Mouse (Mus musculus): ENCODE results near the gene Rasgrf1. TPM values are rescaled to one million over a fixed set of nuclear protein-coding genes. Genes with fewer than 3 reads are reported as not detected.

Rasgrf1 gene
- polyA plus RNA-seq, 1 experiment: 0.03 TPM

DNA sequence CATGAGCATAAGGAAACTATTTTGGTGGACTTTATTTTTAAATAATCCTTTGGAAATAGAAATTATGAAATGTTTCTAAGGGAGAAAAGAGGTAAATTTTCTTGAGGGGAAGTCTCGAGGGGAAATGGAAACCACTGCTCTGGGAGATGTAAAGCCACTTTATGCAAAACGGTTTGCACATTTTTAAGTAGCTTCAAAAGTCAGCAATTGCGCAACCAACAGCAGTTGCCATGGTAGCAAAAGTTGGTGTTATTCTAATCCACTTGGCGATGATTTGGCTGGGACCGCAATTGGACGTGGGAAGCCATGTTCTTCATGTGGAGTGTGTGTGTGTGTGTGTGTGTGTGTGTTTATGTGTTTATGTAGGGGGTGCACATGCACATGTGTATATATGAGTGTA lies 37.6 kb upstream of the Rasgrf1 start:
- TF ChIP-seq POLR2A (IDR thresholded peaks at IDR 0.05; ENCODE audit: low read depth, low read length) (no peak), CTCF (conservative IDR thresholded peaks at IDR 0.05; ENCODE audit: insufficient read depth, insufficient read length, low read depth, low read length) (no peak)
- Histone ChIP-seq H3K27ac (ENCODE audit: insufficient read depth, low read depth, low read length) (no peak overlapping the region), H3K4me1 (ENCODE audit: control insufficient read depth, insufficient read depth, low read length) (no peaks in the 10 kb centered on the region), H3K4me3 (ENCODE audit: insufficient read depth, low read depth, low read length) (no peak overlapping the region), H3K36me3 (ENCODE audit: control insufficient read depth, insufficient read depth, low read length) (no peaks in the 10 kb centered on the region), H3K27me3 (replicated peaks; ENCODE audit: control insufficient read depth, insufficient read depth, low read length) (no peaks in the 10 kb centered on the region)
- 63% methylated on average over 6 of the region's 6 CpGs for WGBS
- no peak for DNase-seq

DNA sequence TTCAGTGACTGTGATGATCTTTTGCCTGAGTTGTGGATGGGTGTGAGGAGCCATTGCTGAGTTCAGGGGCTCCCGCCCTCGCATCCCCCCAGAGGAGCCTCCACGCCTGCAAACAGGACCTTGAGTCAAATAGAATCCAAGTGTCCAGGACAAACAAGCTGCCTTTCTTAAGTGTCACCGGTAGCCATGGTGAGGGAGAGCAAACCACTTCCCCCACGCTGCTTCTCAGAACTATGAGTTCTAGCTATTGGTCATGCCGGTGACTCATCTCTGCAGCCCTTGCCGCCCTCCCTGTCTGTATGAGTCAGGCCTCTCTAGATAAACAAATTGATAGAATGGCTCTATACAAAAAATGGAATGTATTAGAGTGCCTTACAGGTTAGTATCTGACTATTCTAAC lies 35.3 kb upstream of the Rasgrf1 start:
- Histone ChIP-seq H3K4me3 (ENCODE audit: insufficient read depth, low read depth, low read length) (no peak overlapping the region), H3K27ac (ENCODE audit: insufficient read depth, low read depth, low read length) (no peak overlapping the region), H3K4me1 (ENCODE audit: control insufficient read depth, insufficient read depth, low read length) (no peaks in the 10 kb centered on the region), H3K36me3 (ENCODE audit: control insufficient read depth, insufficient read depth, low read length) (no peaks in the 10 kb centered on the region), H3K27me3 (replicated peaks; ENCODE audit: control insufficient read depth, insufficient read depth, low read length) (no peaks in the 10 kb centered on the region)
- TF ChIP-seq CTCF (conservative IDR thresholded peaks at IDR 0.05; ENCODE audit: insufficient read depth, insufficient read length, low read depth, low read length): no peak
- no peak for TF ChIP-seq POLR2A (IDR thresholded peaks at IDR 0.05; ENCODE audit: low read depth, low read length)
- WGBS: 47% methylated on average over 7 of the region's 7 CpGs
- no peak for DNase-seq

DNA sequence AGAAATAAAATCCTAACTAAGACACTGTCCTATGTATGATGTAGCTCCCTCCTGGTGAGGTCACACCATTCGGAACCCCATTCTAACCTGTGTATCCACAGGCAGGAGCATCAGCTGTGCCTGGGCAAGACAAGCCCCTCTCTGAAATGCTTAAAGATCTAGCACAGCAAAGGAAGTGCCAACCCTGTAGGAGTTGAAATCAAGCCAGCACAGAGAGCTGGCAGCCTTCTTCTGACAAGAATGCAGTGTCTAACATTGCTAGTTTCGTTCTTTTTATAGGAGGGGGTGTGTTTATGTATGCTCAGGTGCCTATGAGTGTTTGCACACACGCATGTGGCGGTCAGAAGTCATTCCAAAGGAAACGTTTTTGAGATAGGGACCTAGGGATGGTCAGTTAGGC lies 34.2 kb upstream of the Rasgrf1 start:
- no peak overlapping the region for H3K27ac ChIP-seq (ENCODE audit: insufficient read depth, low read depth, low read length)
- H3K27me3 ChIP-seq (replicated peaks; ENCODE audit: control insufficient read depth, insufficient read depth, low read length): no peaks in the 10 kb centered on the region; the same call in 1 of the 2 replicates
- H3K36me3 ChIP-seq (ENCODE audit: control insufficient read depth, insufficient read depth, low read length): no peaks in the 10 kb centered on the region
- 54% methylated on average over 5 of the region's 5 CpGs for WGBS
- H3K4me1 ChIP-seq (ENCODE audit: control insufficient read depth, insufficient read depth, low read length): no peaks in the 10 kb centered on the region
- DNase-seq: no peak
- no peak overlapping the region for H3K4me3 ChIP-seq (ENCODE audit: insufficient read depth, low read depth, low read length)
- TF ChIP-seq CTCF (conservative IDR thresholded peaks at IDR 0.05; ENCODE audit: insufficient read depth, insufficient read length, low read depth, low read length) (no peak), POLR2A (IDR thresholded peaks at IDR 0.05; ENCODE audit: low read depth, low read length) (no peak)

DNA sequence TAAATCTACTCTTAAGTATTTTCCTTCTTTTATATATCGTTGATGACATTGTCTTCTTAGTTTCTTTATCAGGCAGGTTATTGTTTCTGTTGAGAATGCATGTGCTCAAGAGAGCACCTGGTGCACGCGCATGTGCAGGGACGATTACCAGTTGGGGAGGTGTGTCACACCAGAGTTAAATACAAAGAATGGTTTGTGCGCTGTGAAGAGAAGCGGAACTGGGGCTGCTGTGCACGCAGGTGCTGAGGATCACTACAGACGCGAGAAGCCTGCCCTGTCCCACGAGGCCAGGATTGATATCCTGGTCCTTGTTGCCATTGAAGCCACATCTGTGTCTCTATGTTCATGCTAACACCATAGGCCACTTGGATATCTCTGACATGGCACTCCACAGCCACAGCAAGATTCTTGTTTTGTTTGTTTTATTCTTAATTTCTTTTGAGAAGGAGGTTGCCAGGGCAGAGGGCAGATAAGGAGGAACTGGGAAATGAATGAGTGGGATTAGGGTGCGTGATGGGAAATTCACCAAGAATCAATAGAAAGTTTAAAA lies 31.2 kb upstream of the Rasgrf1 start:
- DNase-seq: no peak
- Histone ChIP-seq H3K4me1 (ENCODE audit: control insufficient read depth, insufficient read depth, low read length) (no peaks in the 10 kb centered on the region), H3K36me3 (ENCODE audit: control insufficient read depth, insufficient read depth, low read length) (no peaks in the 10 kb centered on the region), H3K27me3 (replicated peaks; ENCODE audit: control insufficient read depth, insufficient read depth, low read length) (no peaks in the 10 kb centered on the region; the same call in 1 of the 2 replicates), H3K4me3 (ENCODE audit: insufficient read depth, low read depth, low read length) (no peak overlapping the region), H3K27ac (ENCODE audit: insufficient read depth, low read depth, low read length) (no peak overlapping the region)
- 50% methylated on average over 11 of the region's 11 CpGs for WGBS
- no peak for TF ChIP-seq CTCF (conservative IDR thresholded peaks at IDR 0.05; ENCODE audit: insufficient read depth, insufficient read length, low read depth, low read length)
- TF ChIP-seq POLR2A (IDR thresholded peaks at IDR 0.05; ENCODE audit: low read depth, low read length): no peak

DNA sequence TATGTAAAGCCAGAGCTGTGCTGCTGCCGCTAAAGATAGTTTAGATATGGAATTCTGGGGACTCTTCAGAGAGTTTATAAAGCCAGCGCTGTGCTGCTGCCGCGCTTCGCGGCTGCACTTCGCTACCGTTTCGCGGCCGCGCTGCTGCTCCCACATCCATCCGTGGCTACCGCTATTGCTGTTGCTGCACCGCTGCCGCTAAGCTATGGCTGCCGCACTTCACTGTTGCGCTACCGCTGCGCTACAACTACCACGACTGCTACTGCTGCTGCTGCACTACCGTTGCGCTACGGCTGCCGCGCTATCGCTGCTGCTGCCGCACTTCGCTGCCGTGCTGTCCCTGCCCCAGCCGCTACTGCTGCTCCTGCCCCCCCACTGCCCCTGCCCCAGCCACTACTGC lies 30.1 kb upstream of the Rasgrf1 start:
- DNase-seq: no peak

DNA sequence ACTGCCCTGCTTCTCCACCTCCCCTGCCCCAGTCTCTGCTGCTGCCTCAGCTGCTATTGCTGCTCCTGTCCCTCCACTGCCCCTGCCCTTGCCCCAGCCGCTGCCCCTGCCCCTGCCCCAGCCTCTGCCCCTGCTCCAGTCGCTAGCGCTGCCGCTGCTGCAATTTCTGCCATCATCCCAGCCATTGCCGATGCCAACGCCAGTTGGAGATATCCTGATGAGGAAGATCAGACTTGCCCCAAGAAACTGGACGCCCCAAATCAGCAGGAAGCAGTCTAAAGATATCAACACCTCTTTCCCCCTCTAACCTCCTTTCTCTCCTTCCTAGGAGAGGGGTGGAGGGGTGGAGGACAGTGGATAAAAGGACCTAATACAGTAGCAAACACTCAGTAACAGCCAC lies 28.2 kb upstream of the Rasgrf1 start:
- no peak overlapping the region for H3K27ac ChIP-seq (ENCODE audit: insufficient read depth, low read depth, low read length)
- H3K4me3 ChIP-seq (ENCODE audit: insufficient read depth, low read depth, low read length): no peak overlapping the region
- H3K36me3 ChIP-seq (ENCODE audit: control insufficient read depth, insufficient read depth, low read length): no peaks in the 10 kb centered on the region
- DNase-seq: no peak
- TF ChIP-seq POLR2A (IDR thresholded peaks at IDR 0.05; ENCODE audit: low read depth, low read length) (no peak), CTCF (conservative IDR thresholded peaks at IDR 0.05; ENCODE audit: insufficient read depth, insufficient read length, low read depth, low read length) (no peak)
- WGBS: 40% methylated on average over 7 of the region's 7 CpGs
- no peaks in the 10 kb centered on the region; the same call in 1 of the 2 replicates for H3K27me3 ChIP-seq (replicated peaks; ENCODE audit: control insufficient read depth, insufficient read depth, low read length)
- H3K4me1 ChIP-seq (ENCODE audit: control insufficient read depth, insufficient read depth, low read length): no peaks in the 10 kb centered on the region

More for the DNA sequence above, 30.1 kb upstream of the Rasgrf1 start:
- H3K27ac ChIP-seq (ENCODE audit: insufficient read depth, low read depth, low read length): no peak overlapping the region
- TF ChIP-seq POLR2A (IDR thresholded peaks at IDR 0.05; ENCODE audit: low read depth, low read length): no peak
- no peak for TF ChIP-seq CTCF (conservative IDR thresholded peaks at IDR 0.05; ENCODE audit: insufficient read depth, insufficient read length, low read depth, low read length)
- no peaks in the 10 kb centered on the region; the same call in 1 of the 2 replicates for H3K27me3 ChIP-seq (replicated peaks; ENCODE audit: control insufficient read depth, insufficient read depth, low read length)
- WGBS: 59% methylated on average over 31 of the region's 31 CpGs
- no peak overlapping the region for H3K4me3 ChIP-seq (ENCODE audit: insufficient read depth, low read depth, low read length)
- no peaks in the 10 kb centered on the region for H3K4me1 ChIP-seq (ENCODE audit: control insufficient read depth, insufficient read depth, low read length)
- no peaks in the 10 kb centered on the region for H3K36me3 ChIP-seq (ENCODE audit: control insufficient read depth, insufficient read depth, low read length)

DNA sequence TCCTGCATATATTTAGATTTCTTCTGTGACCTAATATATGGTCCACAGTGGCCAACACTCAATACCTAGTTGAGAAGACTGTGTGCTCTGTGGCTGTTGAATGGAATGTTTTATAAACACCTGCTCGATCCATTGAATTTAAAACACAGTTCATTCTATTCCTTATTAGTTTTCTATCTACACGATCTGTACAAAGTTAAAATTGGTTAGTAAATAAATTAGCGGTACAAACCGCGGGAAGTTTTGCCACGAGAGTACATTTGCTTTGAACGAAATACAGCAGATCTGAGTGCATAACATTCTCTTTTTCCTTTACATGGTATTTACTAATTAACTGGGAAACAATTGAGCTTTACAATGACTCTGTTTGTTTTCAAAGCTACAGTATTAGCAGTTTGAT lies 27.1 kb upstream of the Rasgrf1 start:
- no peak for TF ChIP-seq POLR2A (IDR thresholded peaks at IDR 0.05; ENCODE audit: low read depth, low read length)
- no peak for TF ChIP-seq CTCF (conservative IDR thresholded peaks at IDR 0.05; ENCODE audit: insufficient read depth, insufficient read length, low read depth, low read length)
- no peak for DNase-seq
- H3K36me3 ChIP-seq (ENCODE audit: control insufficient read depth, insufficient read depth, low read length): no peaks in the 10 kb centered on the region
- no peaks in the 10 kb centered on the region; the same call in 1 of the 2 replicates for H3K27me3 ChIP-seq (replicated peaks; ENCODE audit: control insufficient read depth, insufficient read depth, low read length)
- H3K4me1 ChIP-seq (ENCODE audit: control insufficient read depth, insufficient read depth, low read length): no peaks in the 10 kb centered on the region
- WGBS: 48% methylated on average over 7 of the region's 7 CpGs
- no peak overlapping the region for H3K4me3 ChIP-seq (ENCODE audit: insufficient read depth, low read depth, low read length)
- H3K27ac ChIP-seq (ENCODE audit: insufficient read depth, low read depth, low read length): no peak overlapping the region

All from kidney, adult 2 months (tissue).